Mouse (Mus musculus) hindbrain, embryonic 11.5 days (tissue): ENCODE results near the gene 0610030E20Rik. TPM values are rescaled to one million over a fixed set of nuclear protein-coding genes. Genes with fewer than 3 reads are reported as not detected.

Source experiments
- ATAC-seq: fragments of 200-750 bp; cut with Nextera tagmentation; 2 replicates; pipeline ENCODE4 v1.8.0; 2017; ENCODE audit warnings: mild to moderate bottlenecking, moderate TSS enrichment, moderate library complexity; ENCODE audit not compliant: low FRiP score
- DNase-seq: peaks from one replicate; pipeline ENCODE4 v3.0.0-alpha.2; 2015; ENCODE audit warnings: low spot score
- H3K27ac ChIP-seq: fragments of 300-500 bp; sonication (generic); 2 replicates; pipeline ENCODE4 v1.5.1; 2014; ENCODE audit warnings: mild to moderate bottlenecking, low read depth, low read length
- H3K27me3 ChIP-seq: fragments of 300-500 bp; sonication (generic); 2 replicates; pipeline ENCODE4 v1.6.1; 2014; ENCODE audit warnings: mild to moderate bottlenecking, low read length, moderate library complexity, mixed read lengths; ENCODE audit not compliant: control insufficient read depth, insufficient read depth
- H3K36me3 ChIP-seq: fragments of 300-500 bp; sonication (generic); 2 replicates; pipeline ENCODE4 v1.6.1; 2014; ENCODE audit warnings: mild to moderate bottlenecking, low read length, moderate library complexity, mixed read lengths; ENCODE audit not compliant: control insufficient read depth, insufficient read depth
- H3K4me1 ChIP-seq: fragments of 300-500 bp; sonication (generic); replicated peaks from 2 replicates; pipeline ENCODE4 v1.6.1; 2014; ENCODE audit warnings: low read length, mixed read lengths; ENCODE audit not compliant: control insufficient read depth, insufficient read depth
- H3K4me2 ChIP-seq: fragments of 300-500 bp; sonication (generic); replicated peaks from 2 replicates; pipeline ENCODE4 v1.6.1; 2014; ENCODE audit warnings: mild to moderate bottlenecking, low read depth, low read length
- H3K4me3 ChIP-seq: fragments of 300-500 bp; sonication (generic); 2 replicates; pipeline ENCODE4 v1.5.1; 2014; ENCODE audit warnings: low read depth, low read length
- H3K9ac ChIP-seq: fragments of 300-500 bp; sonication (generic); 2 replicates; pipeline ENCODE4 v1.6.1; 2014; ENCODE audit warnings: low read depth, low read length
- H3K9me3 ChIP-seq: fragments of 300-500 bp; sonication (generic); 2 replicates; pipeline ENCODE4 v1.6.1; 2016; ENCODE audit warnings: low read length; ENCODE audit not compliant: control insufficient read depth
- WGBS: fragments of 180-500 bp; shearing (Covaris S2); extraction: QIAGEN DNeasy Blood & Tissue Kit; methylation state at CpG from one replicate; pipeline ENCODE4 v1.1.7; 2014; 5-methylcytosine and 5-hydroxymethylcytosine counted together
- polyA plus RNA-seq: library from polyadenylated mRNA; unstranded; fragments of >200 nt; fragmentation: Nextera tagmentation; extraction: Ambion mirVana; gene quantifications from 2 replicates; pipeline ENCODE4 v1.2.1, GENCODE M21; 2014

0610030E20Rik gene
- polyA plus RNA-seq, 1 experiment from 2014 or later, result 28.4 TPM

DNA sequence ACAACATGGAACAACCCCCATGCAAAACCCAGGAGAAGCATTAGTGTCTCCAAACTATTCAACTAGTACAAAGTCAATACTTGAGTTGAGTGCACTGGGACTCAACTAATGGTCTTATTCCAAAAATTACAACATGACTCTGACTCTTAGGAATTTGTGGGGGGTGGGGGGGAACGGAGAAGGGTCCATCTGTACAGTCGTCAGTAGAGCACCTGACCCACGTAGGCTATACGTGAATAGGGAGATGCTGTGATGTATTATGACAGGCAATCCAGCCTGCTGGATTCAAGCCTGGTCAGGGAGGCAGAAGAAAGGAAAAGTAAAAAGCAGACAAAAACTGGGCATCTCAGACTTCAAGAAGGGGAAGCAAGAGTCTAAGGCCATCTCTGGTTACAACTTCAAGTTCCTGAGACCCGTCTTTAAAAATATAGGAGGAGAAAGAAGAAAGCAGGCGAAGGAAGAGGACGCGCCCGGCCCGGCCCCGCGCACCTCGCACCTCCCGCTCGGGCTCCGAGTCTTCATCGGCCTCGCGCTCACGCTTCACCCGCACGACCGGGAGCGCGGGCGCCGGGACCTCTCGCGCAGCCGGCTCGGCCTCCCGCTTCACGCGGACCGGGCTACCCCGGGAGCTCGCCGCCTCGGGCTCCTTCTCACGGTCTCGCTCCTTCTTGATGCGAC, 2.6 kb upstream of the 0610030E20Rik start:
- Histone ChIP-seq H3K4me2 (peak overlapping the region; percentile 71), H3K4me3 (peak overlapping the region; percentile 79), H3K9me3 (no peaks in the 10 kb centered on the region), H3K27me3 (no peaks in the 10 kb centered on the region), H3K4me1 (peaks cover 6% of the 10 kb centered on the region), H3K9ac (peak overlapping the region; percentile 89), H3K36me3 (no peaks in the 10 kb centered on the region), H3K27ac (no peak overlapping the region)
- no peak for DNase-seq
- WGBS, result under 1% methylated on average over 38 of the region's 42 CpGs
- peak; percentile 63 for ATAC-seq

- no peaks in the 10 kb centered on the region for H3K27me3 ChIP-seq
- ATAC-seq (peak; percentile 76), DNase-seq (peak; percentile 94)
- peak within 1 kb of the TSS; percentile 79 for H3K4me3 ChIP-seq
- WGBS, result under 1% methylated on average over 30 of the region's 30 CpGs
- H3K36me3 ChIP-seq, result no peaks in the 10 kb centered on the region
- H3K9me3 ChIP-seq, result no peaks in the 10 kb centered on the region
- H3K27ac ChIP-seq, result no peak within 1 kb of the TSS
- peak within 1 kb of the TSS; percentile 89 for H3K9ac ChIP-seq
- peak within 1 kb of the TSS; percentile 71 for H3K4me2 ChIP-seq
- peaks cover 6% of the 10 kb centered on the region for H3K4me1 ChIP-seq
Observed at GRCm38 (mm10) chr6:72345074-72345567, 2.0 kb upstream of the 0610030E20Rik start, which contains the start of gene Usp39. Usp39 (minus strand) TSS chr6:72345184.

DNA sequence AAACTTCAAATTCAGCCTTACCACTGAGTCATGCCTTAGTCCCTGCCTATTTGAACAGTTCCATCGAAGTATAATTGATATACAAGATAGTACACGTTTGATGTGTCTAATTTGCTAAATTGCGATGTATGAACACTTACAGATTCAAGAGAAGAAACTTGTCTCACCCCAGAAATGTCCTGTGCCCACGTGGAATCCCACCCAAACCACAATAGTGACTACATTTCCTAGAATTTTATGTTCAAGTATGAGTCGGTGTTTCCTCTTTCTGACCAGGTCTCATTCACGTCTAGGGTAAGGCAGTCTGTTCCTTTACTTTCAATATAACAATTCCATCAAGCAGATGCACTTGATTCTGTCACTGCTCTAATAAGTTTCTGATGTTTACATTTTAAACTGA, 1.5 kb upstream of the 0610030E20Rik start:
- Histone ChIP-seq H3K4me1 (peaks cover 6% of the 10 kb centered on the region), H3K9me3 (no peaks in the 10 kb centered on the region)

DNA sequence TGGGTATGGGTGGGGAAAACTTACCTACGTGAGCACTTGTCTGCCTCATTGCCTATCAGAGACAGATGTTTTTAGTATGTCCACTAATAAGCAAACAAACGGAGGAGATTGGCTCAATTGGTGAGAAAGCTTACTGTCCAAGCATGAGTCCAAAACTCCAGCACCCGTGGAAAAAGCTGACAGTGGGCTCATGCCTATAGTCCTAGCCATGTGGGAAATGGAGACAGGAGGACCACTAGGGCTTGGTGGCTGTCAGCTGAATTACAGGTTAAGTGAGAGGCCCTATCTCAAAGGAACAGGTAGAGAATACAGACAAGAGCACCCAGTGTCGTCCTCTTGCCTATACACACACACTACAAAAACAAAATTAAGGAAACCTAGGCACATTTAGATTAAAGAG, 856 bp upstream of the 0610030E20Rik start:
- no peaks in the 10 kb centered on the region for H3K9me3 ChIP-seq
- DNase-seq (no peak), ATAC-seq (no peak)
- H3K9ac ChIP-seq, result no peak overlapping the region
- WGBS, result 89% methylated on average over 4 of the region's 4 CpGs
- peaks cover 6% of the 10 kb centered on the region for H3K4me1 ChIP-seq
- no peaks in the 10 kb centered on the region for H3K27me3 ChIP-seq
- H3K36me3 ChIP-seq, result no peaks in the 10 kb centered on the region
- no peak overlapping the region for H3K4me3 ChIP-seq
- H3K27ac ChIP-seq, result no peak overlapping the region
- 0 out of 2 replicates have a peak overlapping the region, but pooled peaks have one; percentile 7 for H3K4me2 ChIP-seq

More for the DNA sequence above, 1.5 kb upstream of the 0610030E20Rik start:
- H3K4me3 ChIP-seq, result no peak overlapping the region
- no peaks in the 10 kb centered on the region for H3K27me3 ChIP-seq
- H3K9ac ChIP-seq, result no peak overlapping the region
- H3K27ac ChIP-seq, result no peak overlapping the region
- no peaks in the 10 kb centered on the region for H3K36me3 ChIP-seq
- peak overlapping the region; percentile 44; the same call in 1 of the 2 replicates for H3K4me2 ChIP-seq
- no peak for DNase-seq
- ATAC-seq, result no peak
- WGBS, result 50% methylated on average over 6 of the region's 6 CpGs

DNA sequence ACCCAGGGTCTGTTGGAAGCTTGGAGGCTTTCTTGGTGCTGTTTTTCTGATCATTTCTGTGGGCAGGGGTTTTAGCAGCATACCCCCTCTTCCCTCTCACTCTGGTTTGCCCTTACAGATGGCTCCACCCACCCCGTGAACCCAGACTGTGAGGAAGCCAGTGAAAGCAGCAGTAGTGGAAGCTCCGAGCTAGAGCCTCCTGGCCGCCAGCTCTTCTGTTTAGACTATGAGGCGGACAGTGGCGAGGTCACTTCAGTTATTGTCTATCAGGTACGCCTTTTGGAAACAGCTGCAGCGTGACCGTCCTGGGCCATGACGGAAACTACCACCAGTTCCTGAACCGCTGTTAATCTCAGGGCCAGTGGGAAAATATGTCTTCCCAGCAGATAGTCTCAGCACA, 1.3 kb downstream of the 0610030E20Rik start:
- DNase-seq (no peak), ATAC-seq (no peak)
- Histone ChIP-seq H3K27me3 (no peaks in the 10 kb centered on the region), H3K9me3 (no peaks in the 10 kb centered on the region), H3K27ac (no peak overlapping the region), H3K36me3 (no peaks in the 10 kb centered on the region), H3K4me3 (no peak overlapping the region; the same call in 1 of the 2 replicates), H3K9ac (no peak overlapping the region; the same call in 1 of the 2 replicates), H3K4me2 (no peak overlapping the region; the same call in 1 of the 2 replicates), H3K4me1 (peaks cover 6% of the 10 kb centered on the region)
- 83% methylated on average over 10 of the region's 10 CpGs for WGBS

GRCm38 (mm10) chr6:72350214-72350613, 3.1 kb downstream of the 0610030E20Rik start:
- Histone ChIP-seq H3K27me3 (no peaks in the 10 kb centered on the region), H3K4me3 (no peak overlapping the region), H3K9me3 (no peaks in the 10 kb centered on the region), H3K4me2 (no peak overlapping the region), H3K4me1 (peaks cover 10% of the 10 kb centered on the region), H3K9ac (no peak overlapping the region), H3K36me3 (no peaks in the 10 kb centered on the region), H3K27ac (no peak overlapping the region)
- DNase-seq, result no peak
- 97% methylated on average over 2 of the region's 2 CpGs for WGBS
- ATAC-seq, result no peak

DNA sequence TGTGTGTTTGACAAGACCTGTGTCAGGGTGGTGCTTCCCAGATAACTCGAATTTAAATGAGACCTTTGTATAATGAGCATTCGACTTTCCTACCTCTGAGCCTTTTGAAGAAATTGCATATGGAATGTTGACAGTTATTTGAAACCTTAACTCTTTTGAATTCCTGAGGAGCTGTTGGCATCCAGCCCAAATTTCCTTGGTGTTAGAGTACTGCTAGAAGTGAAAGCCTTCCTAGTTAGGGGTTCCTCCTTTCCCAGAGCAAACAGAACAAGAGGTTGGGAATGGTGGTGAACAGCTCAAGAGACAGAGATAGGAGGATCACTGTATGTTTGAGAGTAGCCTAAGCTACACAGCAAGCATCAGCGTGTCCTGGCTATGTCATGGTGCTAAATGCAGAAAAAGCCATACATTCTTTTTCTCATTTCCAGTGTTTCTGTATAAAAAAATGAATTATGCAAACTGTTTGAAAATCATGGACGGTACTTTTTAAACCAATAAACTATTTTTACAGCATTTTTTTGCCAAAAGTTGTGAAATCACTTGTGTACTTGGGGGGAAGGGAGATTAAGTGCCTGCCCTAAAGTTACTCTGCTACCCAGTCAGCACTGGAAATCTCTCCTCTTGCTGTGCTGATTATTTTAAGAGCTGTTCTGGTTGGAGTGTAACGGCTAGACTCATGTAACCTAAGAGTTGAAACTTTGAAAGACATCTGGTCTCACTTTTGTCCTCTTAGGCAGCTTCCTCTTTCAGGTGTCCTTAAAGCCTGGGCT, 5.7 kb downstream of the 0610030E20Rik start:
- H3K27me3 ChIP-seq, result no peaks in the 10 kb centered on the region
- ATAC-seq, result no peak
- H3K27ac ChIP-seq, result no peak overlapping the region
- DNase-seq, result no peak
- WGBS, result 73% methylated on average over 5 of the region's 5 CpGs
- H3K36me3 ChIP-seq, result no peaks in the 10 kb centered on the region
- peaks cover 10% of the 10 kb centered on the region for H3K4me1 ChIP-seq
- H3K9me3 ChIP-seq, result no peaks in the 10 kb centered on the region
- H3K4me2 ChIP-seq, result no peak overlapping the region
- H3K9ac ChIP-seq, result no peak overlapping the region
- H3K4me3 ChIP-seq, result no peak overlapping the region

- DNase-seq (no peak), ATAC-seq (no peak)
- WGBS, result 86% methylated on average over 1 of the region's 1 CpGs
- no peak overlapping the region for H3K9ac ChIP-seq
- no peak overlapping the region for H3K4me2 ChIP-seq
- H3K4me1 ChIP-seq, result peaks cover 4% of the 10 kb centered on the region; the same call in 1 of the 2 replicates
- H3K9me3 ChIP-seq, result no peaks in the 10 kb centered on the region
- H3K36me3 ChIP-seq, result no peaks in the 10 kb centered on the region
- no peak overlapping the region for H3K27ac ChIP-seq
- H3K4me3 ChIP-seq, result no peak overlapping the region
- H3K27me3 ChIP-seq, result no peaks in the 10 kb centered on the region
Observed at GRCm38 (mm10) chr6:72354025-72354424, 6.9 kb downstream of the 0610030E20Rik start.
